In the genomic region with DNA sequence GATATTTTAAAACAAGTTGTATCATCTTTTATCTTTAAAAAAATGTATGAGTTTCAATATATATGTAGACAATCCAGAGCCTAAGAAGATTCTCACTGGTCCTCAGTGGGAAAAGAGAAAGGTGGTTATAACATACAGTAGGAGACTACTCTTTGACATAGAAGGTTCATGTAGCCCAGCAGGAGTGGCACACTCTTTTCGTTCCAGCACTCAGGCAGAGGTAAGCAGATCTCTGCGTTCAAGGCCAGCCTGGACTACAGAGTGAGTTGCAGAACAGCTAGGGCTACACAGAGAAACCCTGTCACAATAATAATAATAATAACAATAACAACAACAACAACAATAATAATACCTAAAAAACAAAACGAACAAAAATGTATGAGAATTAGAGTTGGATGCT, we compare ENCODE assay signal across 28 mouse cellular contexts. TPM values are rescaled to one million over a fixed set of nuclear protein-coding genes. Genes with fewer than 3 reads are reported as not detected.
"Had no signal": no experiment of that assay in that cellular context is flagged by ENCODE, and none has a peak within 500 bp of the region (broad histone marks: within the 10 kb centered on the region; RNA-seq: fewer than 3 reads in every experiment).

No protein-coding gene starts in this region.

- ATAC-seq: forebrain, embryonic 13.5 days; forebrain, embryonic 14.5 days; forebrain, embryonic 15.5 days; forebrain, embryonic 16.5 days; forebrain, postnatal 0 days had no signal

- H3K4me3 ChIP-seq: embryonic facial prominence, embryonic 10.5 days; embryonic facial prominence, embryonic 12.5 days; embryonic facial prominence, embryonic 13.5 days; embryonic facial prominence, embryonic 15.5 days; erythroblast, embryonic 14.5 days; forebrain, embryonic 10.5 days; forebrain, embryonic 12.5 days; forebrain, embryonic 13.5 days; forebrain, embryonic 15.5 days; gastrocnemius, adult 2 months; heart, adult 2 months had no signal

- DNase-seq: cerebellum, adult 2 months; cerebellum, adult 8-10 months; cerebellum, adult 9-10 months; cerebellum, adult 9-11 months; cerebellum, postnatal 10 days; cerebellum, postnatal 14 days; cerebellum, postnatal 25 days; cerebellum, postnatal 36 days; embryo, embryonic 11 days; forebrain, postnatal 0 days; gastrocnemius, adult 2 months; gastrocnemius, postnatal 10 days; gastrocnemius, postnatal 14 days; gastrocnemius, postnatal 25 days; gastrocnemius, postnatal 36 days; heart, adult 18-20 months; heart, adult 2 months had no signal

- H3K4me1 ChIP-seq: embryonic facial prominence, embryonic 10.5 days; embryonic facial prominence, embryonic 12.5 days; forebrain, embryonic 10.5 days; forebrain, embryonic 12.5 days; forebrain, embryonic 13.5 days had no signal

- H3K9ac ChIP-seq: embryonic facial prominence, embryonic 12.5 days; embryonic facial prominence, embryonic 13.5 days; embryonic facial prominence, embryonic 15.5 days; forebrain, embryonic 12.5 days; forebrain, embryonic 13.5 days; forebrain, embryonic 15.5 days; forebrain, postnatal 0 days had no signal

- H3K27ac ChIP-seq: embryonic facial prominence, embryonic 10.5 days; embryonic facial prominence, embryonic 12.5 days; embryonic facial prominence, embryonic 13.5 days; embryonic facial prominence, embryonic 15.5 days; forebrain, embryonic 10.5 days; forebrain, embryonic 12.5 days; forebrain, embryonic 13.5 days; forebrain, embryonic 15.5 days; gastrocnemius, adult 2 months; heart, adult 2 months had no signal

- H3K36me3 ChIP-seq: embryonic facial prominence, embryonic 10.5 days; embryonic facial prominence, embryonic 12.5 days; embryonic facial prominence, embryonic 13.5 days; embryonic facial prominence, embryonic 15.5 days; forebrain, embryonic 10.5 days; forebrain, embryonic 12.5 days; forebrain, embryonic 15.5 days had no signal

- H3K4me2 ChIP-seq: embryonic facial prominence, embryonic 12.5 days; embryonic facial prominence, embryonic 13.5 days; embryonic facial prominence, embryonic 15.5 days; forebrain, embryonic 12.5 days; forebrain, embryonic 13.5 days; forebrain, embryonic 15.5 days had no signal

- H3K9me3 ChIP-seq: embryonic facial prominence, embryonic 10.5 days; embryonic facial prominence, embryonic 12.5 days; embryonic facial prominence, embryonic 13.5 days; embryonic facial prominence, embryonic 15.5 days; forebrain, embryonic 10.5 days; forebrain, embryonic 12.5 days; forebrain, embryonic 13.5 days; forebrain, embryonic 15.5 days had no signal

- H3K27me3 ChIP-seq: embryonic facial prominence, embryonic 12.5 days; embryonic facial prominence, embryonic 13.5 days; embryonic facial prominence, embryonic 15.5 days; forebrain, embryonic 12.5 days; forebrain, embryonic 13.5 days; forebrain, embryonic 15.5 days had no signal

RNA-seq across cellular contexts. Expression of gene Arhgap29, which starts 23.0 kb away (rescaled TPM):
- polyA plus RNA-seq: erythroblast, embryonic 14.5 days had no signal
